Mouse (Mus musculus) limb, embryonic 12.5 days (tissue): Measurements from ENCODE around the gene Cobll1. TPM values are rescaled to one million over a fixed set of nuclear protein-coding genes. Genes with fewer than 3 reads are reported as not detected.

Source experiments
- ATAC-seq: fragments of 200-750 bp; cut with Nextera tagmentation; 2 replicates; pipeline ENCODE4 v1.8.0; 2017; ENCODE audit warnings: low read depth, moderate TSS enrichment; ENCODE audit not compliant: insufficient number of reproducible peaks, insufficient read depth, low FRiP score, low TSS enrichment
- H3K27ac ChIP-seq: fragments of 300-500 bp; sonication (generic); 2 replicates; pipeline ENCODE4 v1.5.1; 2016; ENCODE audit warnings: mild to moderate bottlenecking, moderate library complexity
- H3K27me3 ChIP-seq: fragments of 300-500 bp; sonication (generic); 2 replicates; pipeline ENCODE4 v1.6.1; 2016; ENCODE audit warnings: mild to moderate bottlenecking, moderate library complexity
- H3K36me3 ChIP-seq: fragments of 300-500 bp; sonication (generic); 2 replicates; pipeline ENCODE4 v1.6.1; 2016; ENCODE audit warnings: mild to moderate bottlenecking, moderate library complexity
- H3K4me1 ChIP-seq: fragments of 300-500 bp; sonication (generic); replicated peaks from 2 replicates; pipeline ENCODE4 v1.6.1; 2016
- H3K4me2 ChIP-seq: fragments of 300-500 bp; sonication (generic); 2 replicates; pipeline ENCODE4 v1.6.1; 2016; ENCODE audit warnings: mild to moderate bottlenecking, moderate library complexity
- H3K4me3 ChIP-seq: fragments of 300-500 bp; sonication (generic); replicated peaks from 2 replicates; pipeline ENCODE4 v1.5.1; 2016; ENCODE audit warnings: mild to moderate bottlenecking
- H3K9ac ChIP-seq: fragments of 300-500 bp; sonication (generic); replicated peaks from 2 replicates; pipeline ENCODE4 v1.6.1; 2016; ENCODE audit warnings: mild to moderate bottlenecking, moderate library complexity
- H3K9me3 ChIP-seq: fragments of 300-500 bp; sonication (generic); 2 replicates; pipeline ENCODE4 v1.6.1; 2016; ENCODE audit warnings: mild to moderate bottlenecking, moderate library complexity
- WGBS: fragments of 180-500 bp; shearing (Covaris S2); methylation state at CpG from one replicate; pipeline ENCODE4 v1.1.7; 2016; 5-methylcytosine and 5-hydroxymethylcytosine counted together
- polyA plus RNA-seq: library from polyadenylated mRNA; unstranded; fragments of >200 nt; fragmentation: Nextera tagmentation; extraction: Ambion mirVana; gene quantifications from 2 replicates; pipeline ENCODE4 v1.2.1, GENCODE M21; 2016

Gene Cobll1
- polyA plus RNA-seq, 1 experiment from 2014 or later, result 1.8 TPM

- Histone ChIP-seq H3K27ac (no peak overlapping the region), H3K4me1 (peaks cover 12% of the 10 kb centered on the region), H3K27me3 (no peaks in the 10 kb centered on the region), H3K9me3 (no peaks in the 10 kb centered on the region), H3K4me3 (no peak overlapping the region), H3K36me3 (no peaks in the 10 kb centered on the region), H3K4me2 (no peak overlapping the region), H3K9ac (no peak overlapping the region)
- no peak for ATAC-seq
- WGBS, result 83% methylated on average over 12 of the region's 12 CpGs
These were observed 46.0 kb downstream of the Cobll1 start for GRCm38 (mm10) chr2:65193091-65193795.

- H3K4me2 ChIP-seq, result no peak overlapping the region
- no peak for ATAC-seq
- no peak overlapping the region for H3K4me3 ChIP-seq
- no peak overlapping the region for H3K9ac ChIP-seq
- H3K4me1 ChIP-seq, result peaks cover 13% of the 10 kb centered on the region
- no peaks in the 10 kb centered on the region for H3K9me3 ChIP-seq
- H3K27ac ChIP-seq, result no peak overlapping the region
- WGBS, result 63% methylated on average over 7 of the region's 7 CpGs
- no peaks in the 10 kb centered on the region for H3K27me3 ChIP-seq
- H3K36me3 ChIP-seq, result no peaks in the 10 kb centered on the region
These were observed 47.8 kb downstream of the Cobll1 start for GRCm38 (mm10) chr2:65191398-65191797.

- H3K27ac ChIP-seq, result peak overlapping the region; percentile 47; the same call in 1 of the 2 replicates
- 41% methylated on average over 7 of the region's 7 CpGs for WGBS
These were observed 49.9 kb downstream of the Cobll1 start for GRCm38 (mm10) chr2:65189346-65189745.

GRCm38 (mm10) chr2:65188585-65188984 is 50.6 kb downstream of the Cobll1 start:
- Histone ChIP-seq H3K27me3 (no peaks in the 10 kb centered on the region), H3K4me3 (no peak overlapping the region), H3K4me1 (peaks cover 13% of the 10 kb centered on the region), H3K36me3 (no peaks in the 10 kb centered on the region), H3K9ac (no peak overlapping the region), H3K4me2 (no peak overlapping the region), H3K9me3 (no peaks in the 10 kb centered on the region), H3K27ac (no peak overlapping the region)
- 65% methylated on average over 6 of the region's 6 CpGs for WGBS
- no peak for ATAC-seq

More at GRCm38 (mm10) chr2:65189346-65189745, 49.9 kb downstream of the Cobll1 start:
- no peaks in the 10 kb centered on the region for H3K36me3 ChIP-seq
- no peak overlapping the region for H3K4me2 ChIP-seq
- H3K27me3 ChIP-seq, result no peaks in the 10 kb centered on the region
- no peak overlapping the region for H3K9ac ChIP-seq
- peaks cover 13% of the 10 kb centered on the region for H3K4me1 ChIP-seq
- no peaks in the 10 kb centered on the region for H3K9me3 ChIP-seq
- no peak; the same call in 1 of the 2 replicates for ATAC-seq
- H3K4me3 ChIP-seq, result no peak overlapping the region

- ATAC-seq, result no peak
- H3K4me1 ChIP-seq, result peaks cover 13% of the 10 kb centered on the region
- H3K36me3 ChIP-seq, result no peaks in the 10 kb centered on the region
- no peaks in the 10 kb centered on the region for H3K9me3 ChIP-seq
- H3K27me3 ChIP-seq, result no peaks in the 10 kb centered on the region
- no peak overlapping the region for H3K4me3 ChIP-seq
- H3K4me2 ChIP-seq, result no peak overlapping the region
- H3K9ac ChIP-seq, result no peak overlapping the region
- H3K27ac ChIP-seq, result no peak overlapping the region
These were observed 51.6 kb downstream of the Cobll1 start for GRCm38 (mm10) chr2:65187652-65188051.

- Histone ChIP-seq H3K9ac (no peak overlapping the region), H3K36me3 (no peaks in the 10 kb centered on the region), H3K4me2 (no peak overlapping the region), H3K4me3 (no peak overlapping the region), H3K27me3 (no peaks in the 10 kb centered on the region), H3K4me1 (peaks cover 13% of the 10 kb centered on the region), H3K9me3 (no peaks in the 10 kb centered on the region), H3K27ac (no peak overlapping the region)
- WGBS, result 81% methylated on average over 3 of the region's 3 CpGs
- ATAC-seq, result no peak
These were observed 52.0 kb downstream of the Cobll1 start for GRCm38 (mm10) chr2:65187164-65187563.

GRCm38 (mm10) chr2:65182747-65183146 is 56.5 kb downstream of the Cobll1 start:
- Histone ChIP-seq H3K36me3 (no peaks in the 10 kb centered on the region), H3K4me1 (peaks cover 6% of the 10 kb centered on the region), H3K4me3 (no peak overlapping the region), H3K27me3 (no peaks in the 10 kb centered on the region), H3K9ac (no peak overlapping the region), H3K4me2 (no peak overlapping the region), H3K9me3 (no peaks in the 10 kb centered on the region), H3K27ac (no peak overlapping the region)
- WGBS, result 73% methylated on average over 2 of the region's 2 CpGs
- no peak for ATAC-seq

GRCm38 (mm10) chr2:65181736-65182135 is 57.5 kb downstream of the Cobll1 start:
- WGBS, result 88% methylated on average over 8 of the region's 8 CpGs
- H3K9ac ChIP-seq, result no peak overlapping the region

GRCm38 (mm10) chr2:65181066-65181716 is 58.0 kb downstream of the Cobll1 start:
- ATAC-seq, result no peak
- WGBS, result 43% methylated on average over 9 of the region's 9 CpGs

More at GRCm38 (mm10) chr2:65181736-65182135, 57.5 kb downstream of the Cobll1 start:
- peaks cover 9% of the 10 kb centered on the region for H3K4me1 ChIP-seq
- H3K4me2 ChIP-seq, result no peak overlapping the region
- ATAC-seq, result no peak
- H3K27ac ChIP-seq, result no peak overlapping the region
- H3K27me3 ChIP-seq, result no peaks in the 10 kb centered on the region
- no peaks in the 10 kb centered on the region for H3K36me3 ChIP-seq
- no peaks in the 10 kb centered on the region for H3K9me3 ChIP-seq
- no peak overlapping the region for H3K4me3 ChIP-seq

GRCm38 (mm10) chr2:65175645-65176044 is 63.6 kb downstream of the Cobll1 start:
- H3K4me2 ChIP-seq, result no peak overlapping the region
- no peaks in the 10 kb centered on the region for H3K9me3 ChIP-seq
- H3K36me3 ChIP-seq, result no peaks in the 10 kb centered on the region
- H3K27ac ChIP-seq, result no peak overlapping the region
- H3K9ac ChIP-seq, result no peak overlapping the region
- H3K4me3 ChIP-seq, result no peak overlapping the region
- H3K4me1 ChIP-seq, result peaks cover 14% of the 10 kb centered on the region; the same call in 1 of the 2 replicates
- H3K27me3 ChIP-seq, result no peaks in the 10 kb centered on the region
- WGBS, result 31% methylated on average over 5 of the region's 5 CpGs
- ATAC-seq, result no peak

More at GRCm38 (mm10) chr2:65181066-65181716, 58.0 kb downstream of the Cobll1 start:
- no peak overlapping the region for H3K27ac ChIP-seq
- H3K27me3 ChIP-seq, result no peaks in the 10 kb centered on the region
- no peak overlapping the region for H3K4me3 ChIP-seq
- H3K4me1 ChIP-seq, result peaks cover 12% of the 10 kb centered on the region
- no peak overlapping the region for H3K9ac ChIP-seq
- 0 out of 2 replicates have a peak overlapping the region, but pooled peaks have one; percentile 23 for H3K4me2 ChIP-seq
- H3K9me3 ChIP-seq, result no peaks in the 10 kb centered on the region
- no peaks in the 10 kb centered on the region for H3K36me3 ChIP-seq

- no peaks in the 10 kb centered on the region for H3K36me3 ChIP-seq
- H3K4me1 ChIP-seq, result peaks cover 14% of the 10 kb centered on the region; the same call in 1 of the 2 replicates
- no peak for ATAC-seq
- H3K27ac ChIP-seq, result no peak overlapping the region
- no peaks in the 10 kb centered on the region for H3K9me3 ChIP-seq
- H3K4me3 ChIP-seq, result no peak overlapping the region
- WGBS, result 93% methylated on average over 6 of the region's 6 CpGs
- H3K9ac ChIP-seq, result no peak overlapping the region
- no peak overlapping the region for H3K4me2 ChIP-seq
- no peaks in the 10 kb centered on the region for H3K27me3 ChIP-seq
These were observed 67.1 kb downstream of the Cobll1 start for GRCm38 (mm10) chr2:65172071-65172470.
